Comparison of ENCODE assay signal across 23 mouse cellular contexts in genomic region chr13:116017886-116018285, GRCm38 (mm10).
DNase-seq lines count a peak whose midpoint lies in the region; ATAC-seq and TF ChIP-seq lines count a peak whose summit lies in the region.
"Had no signal": no experiment of that assay in that cellular context is flagged by ENCODE, and none has a peak within 500 bp of the region (broad histone marks: within the 10 kb centered on the region; RNA-seq: fewer than 3 reads in every experiment).

No protein-coding gene starts in this region.

- H3K27ac ChIP-seq in kidney, postnatal 0 days: no peak overlapping the region
- H3K27ac ChIP-seq in forebrain, embryonic 14.5 days (ENCODE audit: low read depth, low read length): no peak overlapping the region
- H3K27ac ChIP-seq: embryonic facial prominence, embryonic 15.5 days; heart, adult 2 months; heart, embryonic 15.5 days; hindbrain, embryonic 13.5 days; hindbrain, postnatal 0 days had no signal

- no peaks in the 10 kb centered on the region for H3K4me1 ChIP-seq in kidney, postnatal 0 days (replicated peaks; ENCODE audit: insufficient read depth, low read length)
- H3K4me1 ChIP-seq in forebrain, embryonic 14.5 days (ENCODE audit: control insufficient read depth, insufficient read depth, low read length): no peaks in the 10 kb centered on the region
- H3K4me1 ChIP-seq: embryonic facial prominence, embryonic 15.5 days; heart, embryonic 15.5 days; hindbrain, embryonic 13.5 days had no signal

- peak; percentile 8 for DNase-seq in adrenal gland, adult 2 months
- no peak for DNase-seq in adrenal gland, postnatal 14 days
- peak; percentile 35 for DNase-seq in kidney, postnatal 0 days (ENCODE audit: low spot score)
- no peak for DNase-seq in kidney, postnatal 10 days
- DNase-seq in NIH3T3 (ENCODE audit: low read depth): peak; percentile 66
- no peak for DNase-seq in forebrain, embryonic 14.5 days (ENCODE audit: low spot score)
- no peak for DNase-seq in adrenal gland, postnatal 25 days
- DNase-seq: adrenal gland, postnatal 36 days; cerebellum, adult 11 months; cerebellum, adult 8-10 months; cerebellum, postnatal 14 days; embryo, embryonic 11 days; gastrocnemius, postnatal 10 days; heart, adult 2 months; heart, postnatal 14 days had no signal

- no peak for TF ChIP-seq CTCF in kidney, postnatal 0 days (IDR thresholded peaks at IDR 0.05; ENCODE audit: low read depth)

- no peaks in the 10 kb centered on the region for H3K27me3 ChIP-seq in kidney, postnatal 0 days (ENCODE audit: insufficient read depth, low read length)
- no peaks in the 10 kb centered on the region for H3K27me3 ChIP-seq in forebrain, embryonic 14.5 days (replicated peaks; ENCODE audit: control insufficient read depth, insufficient read depth, low read length)
- H3K27me3 ChIP-seq: CH12.LX; embryonic facial prominence, embryonic 15.5 days; heart, embryonic 15.5 days; hindbrain, embryonic 13.5 days had no signal

- no peak overlapping the region for H3K9ac ChIP-seq in kidney, postnatal 0 days (ENCODE audit: low read depth, low read length)
- no peak overlapping the region for H3K9ac ChIP-seq in forebrain, embryonic 14.5 days (ENCODE audit: low read length)
- H3K9ac ChIP-seq: embryonic facial prominence, embryonic 15.5 days; heart, embryonic 15.5 days; hindbrain, embryonic 13.5 days had no signal

- no peak for ATAC-seq in kidney, postnatal 0 days (replicated peaks; ENCODE audit: low FRiP score, low read depth)
- no peak for ATAC-seq in forebrain, embryonic 14.5 days
- ATAC-seq: forebrain, embryonic 16.5 days; hindbrain, postnatal 0 days had no signal

- no peak overlapping the region for H3K4me2 ChIP-seq in kidney, postnatal 0 days (ENCODE audit: low read length)
- H3K4me2 ChIP-seq in forebrain, embryonic 14.5 days (ENCODE audit: low read length): no peak overlapping the region
- H3K4me2 ChIP-seq: embryonic facial prominence, embryonic 15.5 days; heart, embryonic 11.5 days; heart, embryonic 15.5 days; hindbrain, embryonic 13.5 days had no signal

- no peaks in the 10 kb centered on the region for H3K9me3 ChIP-seq in kidney, postnatal 0 days (replicated peaks; ENCODE audit: low read length)
- H3K9me3 ChIP-seq in forebrain, embryonic 14.5 days (replicated peaks; ENCODE audit: control insufficient read depth, low read length): no peaks in the 10 kb centered on the region
- H3K9me3 ChIP-seq: embryonic facial prominence, embryonic 15.5 days; heart, embryonic 15.5 days; hindbrain, embryonic 13.5 days had no signal

- H3K4me3 ChIP-seq in kidney, postnatal 0 days (replicated peaks; ENCODE audit: low read depth, low read length): no peak overlapping the region
- H3K4me3 ChIP-seq in forebrain, embryonic 14.5 days (ENCODE audit: low read depth, low read length): no peak overlapping the region
- H3K4me3 ChIP-seq: embryonic facial prominence, embryonic 15.5 days; erythroblast, embryonic 14.5 days; heart, adult 2 months; heart, embryonic 15.5 days; hindbrain, embryonic 13.5 days had no signal

- WGBS in kidney, postnatal 0 days: 34% methylated on average over 5 of the region's 5 CpGs
- WGBS in forebrain, embryonic 14.5 days: 79% methylated on average over 5 of the region's 5 CpGs

- H3K36me3 ChIP-seq in kidney, postnatal 0 days (ENCODE audit: insufficient read depth, low read length): no peaks in the 10 kb centered on the region
- H3K36me3 ChIP-seq in forebrain, embryonic 14.5 days (ENCODE audit: control insufficient read depth, insufficient read depth, low read length): no peaks in the 10 kb centered on the region
- H3K36me3 ChIP-seq: embryonic facial prominence, embryonic 15.5 days; heart, embryonic 15.5 days; hindbrain, embryonic 13.5 days had no signal

Comparison
In these comparisons a context has a peak if more than half of its experiments do, and no peak if none do; other contexts are left out.
1. DNase-seq: peak in adrenal gland, adult 2 months (single experiment), kidney, postnatal 0 days (single experiment) and NIH3T3 (single experiment); none in adrenal gland, postnatal 14 days (single experiment), kidney, postnatal 10 days (single experiment), forebrain, embryonic 14.5 days (single experiment) and adrenal gland, postnatal 25 days (single experiment).